22 mouse cellular contexts compared by ENCODE assay signal in the genomic region with DNA sequence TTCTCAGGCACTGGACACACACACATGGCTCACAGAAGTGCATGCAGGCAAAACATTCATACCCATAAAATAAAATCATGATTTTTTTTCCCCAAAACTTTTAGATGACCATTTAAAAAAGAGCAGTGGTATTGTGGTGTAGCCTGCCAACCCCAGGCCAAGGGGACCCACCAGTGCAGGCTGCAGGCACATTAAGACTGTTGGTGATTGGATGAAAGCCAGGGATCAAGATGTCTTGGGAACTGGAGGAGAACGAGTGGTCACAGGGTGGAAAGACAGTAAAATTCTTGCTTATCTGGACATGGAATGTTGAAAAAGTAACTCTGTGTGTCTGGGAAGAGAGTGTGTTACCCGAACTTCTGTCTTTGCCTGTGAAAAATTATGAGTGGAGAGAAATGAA. TPM values are rescaled to one million over a fixed set of nuclear protein-coding genes. Genes with fewer than 3 reads are reported as not detected.
DNase-seq lines count a peak whose midpoint lies in the region; ATAC-seq and TF ChIP-seq lines count a peak whose summit lies in the region.
"Had no signal": no experiment of that assay in that cellular context is flagged by ENCODE, and none has a peak within 500 bp of the region (broad histone marks: within the 10 kb centered on the region; RNA-seq: fewer than 3 reads in every experiment).

No protein-coding gene starts in this region.

- no peak for ATAC-seq in kidney, embryonic 14.5 days (ENCODE audit: low FRiP score, low TSS enrichment)
- no peak for ATAC-seq in kidney, embryonic 15.5 days (replicated peaks; ENCODE audit: low FRiP score)
- ATAC-seq: activated CD4-positive, CD25-positive, alpha-beta regulatory T cell, adult 4 months; forebrain, embryonic 16.5 days; Patski had no signal

- peak; percentile 72 for DNase-seq in kidney, adult 2 months
- DNase-seq in kidney, postnatal 36 days: peak; percentile 44 to 66
- DNase-seq in testis, postnatal 14 days (ENCODE audit: low spot score): peak; percentile 50
- DNase-seq in testis, postnatal 10 days (ENCODE audit: low spot score): no peak
- DNase-seq: adrenal gland, postnatal 14 days; cerebellum, adult 11-12 months; cerebellum, adult 9-10 months; cerebellum, postnatal 25 days; gastrocnemius, postnatal 14 days; heart, postnatal 36 days had no signal

- WGBS in kidney, adult 2 months: 18% methylated on average over 2 of the region's 2 CpGs
- WGBS in kidney, embryonic 14.5 days: 49% methylated on average over 2 of the region's 2 CpGs
- WGBS in kidney, embryonic 15.5 days: 38% methylated on average over 2 of the region's 2 CpGs

- H3K36me3 ChIP-seq in kidney, adult 2 months (ENCODE audit: control insufficient read depth, insufficient read depth, low read length): no peaks in the 10 kb centered on the region
- H3K36me3 ChIP-seq in kidney, embryonic 14.5 days (ENCODE audit: control insufficient read depth, insufficient read depth, low read length): no peaks in the 10 kb centered on the region
- H3K36me3 ChIP-seq in kidney, embryonic 15.5 days: no peaks in the 10 kb centered on the region
- H3K36me3 ChIP-seq: embryonic facial prominence, embryonic 12.5 days; forebrain, embryonic 12.5 days; heart, embryonic 12.5 days had no signal

- no peak overlapping the region for H3K27ac ChIP-seq in kidney, adult 2 months (ENCODE audit: insufficient read depth, low read depth, low read length)
- H3K27ac ChIP-seq in kidney, embryonic 14.5 days (ENCODE audit: low read depth, low read length): no peak overlapping the region
- no peak overlapping the region for H3K27ac ChIP-seq in kidney, embryonic 15.5 days
- H3K27ac ChIP-seq: embryonic facial prominence, embryonic 12.5 days; forebrain, embryonic 12.5 days had no signal

- no peak for TF ChIP-seq POLR2A in kidney, adult 2 months (IDR thresholded peaks at IDR 0.05; ENCODE audit: low read depth, low read length)

- no peak for TF ChIP-seq CTCF in kidney, adult 2 months (conservative IDR thresholded peaks at IDR 0.05; ENCODE audit: insufficient read depth, insufficient read length, low read depth, low read length)

- H3K4me2 ChIP-seq in kidney, embryonic 14.5 days (replicated peaks; ENCODE audit: low read depth, low read length): no peak overlapping the region
- no peak overlapping the region for H3K4me2 ChIP-seq in kidney, embryonic 15.5 days
- H3K4me2 ChIP-seq: embryonic facial prominence, embryonic 12.5 days; forebrain, embryonic 12.5 days; heart, embryonic 12.5 days had no signal

- H3K4me3 ChIP-seq in kidney, adult 2 months (ENCODE audit: insufficient read depth, low read depth, low read length): no peak overlapping the region
- H3K4me3 ChIP-seq in kidney, embryonic 14.5 days (ENCODE audit: low read length): no peak overlapping the region
- no peak overlapping the region for H3K4me3 ChIP-seq in kidney, embryonic 15.5 days (replicated peaks)
- H3K4me3 ChIP-seq: embryonic facial prominence, embryonic 12.5 days; forebrain, embryonic 12.5 days; heart, embryonic 12.5 days had no signal

- H3K9me3 ChIP-seq in kidney, embryonic 14.5 days (ENCODE audit: control insufficient read depth, low read length): no peaks in the 10 kb centered on the region
- no peaks in the 10 kb centered on the region for H3K9me3 ChIP-seq in kidney, embryonic 15.5 days (replicated peaks)
- H3K9me3 ChIP-seq: embryonic facial prominence, embryonic 12.5 days; forebrain, embryonic 12.5 days; heart, embryonic 12.5 days had no signal

- peaks cover 3% of the 10 kb centered on the region; the same call in 1 of the 2 replicates for H3K4me1 ChIP-seq in kidney, adult 2 months (ENCODE audit: control insufficient read depth, insufficient read depth, low read length)
- H3K4me1 ChIP-seq in kidney, embryonic 14.5 days (ENCODE audit: control insufficient read depth, insufficient read depth, low read length): no peaks in the 10 kb centered on the region
- no peaks in the 10 kb centered on the region for H3K4me1 ChIP-seq in kidney, embryonic 15.5 days
- H3K4me1 ChIP-seq: embryonic facial prominence, embryonic 12.5 days; forebrain, embryonic 12.5 days; heart, embryonic 12.5 days had no signal

- H3K9ac ChIP-seq in kidney, embryonic 14.5 days (ENCODE audit: low read depth, low read length): no peak overlapping the region
- no peak overlapping the region for H3K9ac ChIP-seq in kidney, embryonic 15.5 days
- H3K9ac ChIP-seq: embryonic facial prominence, embryonic 12.5 days; forebrain, embryonic 12.5 days; heart, embryonic 12.5 days had no signal

- H3K27me3 ChIP-seq in kidney, adult 2 months (replicated peaks; ENCODE audit: control insufficient read depth, insufficient read depth, low read length): no peaks in the 10 kb centered on the region
- H3K27me3 ChIP-seq in kidney, embryonic 14.5 days (ENCODE audit: control insufficient read depth, insufficient read depth, low read length): no peaks in the 10 kb centered on the region
- no peaks in the 10 kb centered on the region for H3K27me3 ChIP-seq in kidney, embryonic 15.5 days
- H3K27me3 ChIP-seq: CH12.LX; embryonic facial prominence, embryonic 12.5 days; forebrain, embryonic 12.5 days; heart, embryonic 12.5 days; Patski had no signal

RNA-seq across cellular contexts. Expression of a gene that starts 27.9 kb away (rescaled TPM):
- polyA plus RNA-seq in kidney, adult 2 months (2012; rRNA removed): under 0.01 TPM in 1 of 2 replicates, not detected in the other
- not detected in 2 replicates for polyA plus RNA-seq in kidney, embryonic 14.5 days (2014; fragmentation: Nextera tagmentation; extraction: Ambion mirVana)
- polyA plus RNA-seq in kidney, embryonic 15.5 days (2015; fragmentation: Nextera tagmentation; extraction: Ambion mirVana): not detected in 2 replicates
- polyA plus RNA-seq: embryonic facial prominence, embryonic 12.5 days; forebrain, embryonic 12.5 days; forebrain, embryonic 16.5 days; frontal cortex, adult 2 months; gonadal fat pad, adult 2 months; heart, embryonic 12.5 days; hindbrain, embryonic 11.5 days; Patski had no signal
